Mouse (Mus musculus) adrenal gland, adult 8-10 months (tissue): ENCODE results near the gene Zfp84. TPM values are rescaled to one million over a fixed set of nuclear protein-coding genes. Genes with fewer than 3 reads are reported as not detected.
"Not testable (repeated sequence)": the region's sequence is repeated elsewhere in the genome, so short reads cannot be mapped to it uniquely, and the experiment has no call there.

Experiments used
- DNase-seq: peaks from one replicate; pipeline ENCODE4 v3.0.0; 2022
- total RNA-seq, 4 experiments: library from RNA; stranded (reverse); gene quantifications; 2 replicates each; pipeline ENCODE4 v1.2.4; 2022

Zfp84 gene
- total RNA-seq: 10 to 100 TPM; 13.3 to 17.8 (median 16.4) TPM

- DNase-seq: peak; percentile 89
Observed at GRCm38 (mm10) chr7:29768090-29768900, at the start of gene Zfp84. TSS of gene Zfp84 (plus strand) at chr7:29768552.

DNA sequence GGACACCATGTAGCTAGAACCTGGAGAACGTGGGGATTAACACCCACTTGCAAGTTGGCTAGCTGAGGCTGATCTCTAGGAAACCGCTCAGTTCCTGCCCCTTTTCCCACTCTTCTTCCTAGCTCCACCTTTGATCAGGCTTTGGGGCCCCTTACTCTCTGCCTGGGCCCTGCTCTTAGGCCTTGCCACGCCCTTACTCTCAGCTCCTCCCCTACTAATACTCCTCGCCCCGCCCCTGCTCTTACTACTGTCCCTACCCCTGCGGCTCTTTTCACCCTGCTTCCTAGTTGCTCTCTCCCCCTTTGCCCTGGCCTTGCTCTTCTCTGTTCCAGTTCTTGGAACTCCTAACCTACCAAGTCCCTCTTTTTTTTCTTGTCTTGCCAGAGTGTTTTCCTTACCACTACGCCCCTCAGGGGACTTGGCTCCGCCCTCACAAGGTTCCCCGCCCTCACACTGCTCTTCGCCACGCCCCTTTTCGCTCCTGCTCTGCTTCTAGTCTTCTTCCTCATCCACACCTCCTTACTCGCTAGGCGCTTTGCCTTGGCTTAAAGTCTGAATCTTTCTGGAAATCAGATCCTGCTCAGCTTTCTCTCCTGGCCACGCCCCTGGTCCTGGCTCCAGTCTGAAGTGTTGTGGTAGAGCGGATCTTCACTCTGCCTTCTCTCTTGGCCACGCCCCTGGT is 42.8 kb upstream of the Zfp84 start:
- DNase-seq: not testable (repeated sequence)

DNA sequence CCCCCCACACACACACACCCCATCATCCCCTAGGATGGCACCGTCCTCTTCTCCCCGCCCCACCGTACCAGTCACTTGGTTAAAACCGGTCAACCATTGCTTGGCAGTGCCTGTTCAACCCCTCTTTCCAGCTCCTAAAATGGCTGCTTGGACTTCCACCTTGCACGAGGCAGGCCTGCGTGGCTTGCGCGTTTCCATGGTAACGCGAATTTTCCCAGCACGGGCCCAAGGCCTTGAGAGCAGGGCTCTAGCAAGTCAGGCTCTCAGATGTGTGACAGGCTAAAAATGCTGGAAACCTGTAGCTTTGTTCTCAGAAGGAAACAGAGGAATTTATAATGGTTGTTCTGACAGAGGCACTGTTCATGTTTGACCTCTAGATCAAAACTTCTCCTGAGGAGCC is 41.5 kb upstream of the Zfp84 start, which contains the start of gene Catsperg2:
Catsperg2 (minus strand) TSS at position 173 of the 400 bp plus-strand sequence.
- DNase-seq: not testable (repeated sequence)

DNA sequence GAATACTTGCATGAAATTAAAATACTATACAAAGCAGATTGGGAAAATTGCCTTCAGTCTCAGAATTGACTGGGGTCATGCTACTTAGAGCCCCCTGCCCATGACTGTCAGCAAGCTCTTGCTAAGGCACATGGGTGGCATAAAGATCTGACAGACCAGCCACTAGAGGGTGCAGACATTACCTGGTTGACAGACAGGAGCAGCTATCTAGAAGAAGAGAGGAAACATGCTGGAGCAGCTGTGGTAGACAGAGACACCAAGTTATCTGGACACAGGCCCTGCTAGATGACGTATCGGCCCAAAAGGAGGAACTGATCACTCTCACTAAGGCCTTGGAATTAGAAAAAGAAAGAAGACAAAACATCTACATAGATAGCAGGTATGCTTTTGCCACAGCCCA is 40.3 kb upstream of the Zfp84 start:
- no peak for DNase-seq

DNA sequence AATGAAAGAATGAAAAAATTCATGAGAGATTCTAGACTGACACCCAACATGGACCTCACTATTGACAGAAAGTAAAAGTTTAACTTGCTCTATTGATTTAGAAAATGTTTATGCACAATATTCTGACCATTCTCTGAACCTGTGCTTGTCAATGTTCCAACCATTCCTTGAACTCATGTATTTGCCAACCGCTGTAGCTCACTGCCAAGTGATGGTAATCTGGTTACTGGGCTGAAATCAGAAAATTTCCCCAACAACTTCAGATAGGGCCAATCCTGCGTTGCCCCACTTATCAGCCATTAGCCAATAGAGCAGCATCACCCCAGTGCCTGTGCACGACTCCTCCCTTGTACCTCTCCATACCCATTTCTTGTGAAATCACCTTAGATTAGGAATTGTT is 26.1 kb upstream of the Zfp84 start:
- DNase-seq: no peak

DNA sequence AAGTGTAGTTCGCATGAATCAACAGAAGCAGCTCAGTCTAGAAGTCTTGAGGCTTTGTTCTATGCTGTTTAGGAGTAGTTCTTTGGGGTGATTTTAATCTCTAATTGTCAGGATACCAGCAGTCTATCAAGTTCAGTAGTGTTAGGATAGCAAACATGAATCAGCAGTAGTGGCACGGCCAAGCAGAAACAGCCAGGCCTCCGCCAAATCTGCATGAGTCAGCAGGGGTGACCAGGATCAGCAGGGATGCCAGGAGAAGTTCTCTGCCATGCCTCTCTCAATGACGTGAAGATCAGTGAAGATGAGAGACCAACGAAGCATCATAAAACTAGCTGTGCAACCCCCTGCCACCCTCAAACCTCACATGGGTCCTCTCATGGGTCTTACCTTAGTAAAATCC is 7.9 kb upstream of the Zfp84 start:
- no peak for DNase-seq

DNA sequence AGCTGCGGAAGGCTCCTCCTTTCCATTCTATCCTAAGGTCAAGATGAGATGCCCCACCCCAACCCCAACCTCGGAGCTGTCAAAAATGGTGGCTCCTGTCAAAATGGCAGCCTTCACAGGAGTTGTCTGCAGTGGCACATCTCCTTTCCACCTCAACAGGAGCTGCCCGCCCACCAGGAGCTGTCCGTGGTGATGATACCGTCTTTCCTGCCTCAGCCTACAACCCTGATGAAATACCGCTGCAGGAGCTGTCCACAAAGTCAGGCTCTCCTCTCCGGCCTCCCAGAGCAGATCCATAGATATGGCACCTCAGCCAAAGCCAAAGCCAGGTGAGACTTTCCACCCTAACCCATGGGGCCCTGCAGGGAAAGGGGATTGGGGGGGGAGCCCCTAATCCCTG is 3.6 kb upstream of the Zfp84 start:
- no peak for DNase-seq

- DNase-seq: peak; percentile 71
Observed at GRCm38 (mm10) chr7:29767058-29767686, 1.2 kb upstream of the Zfp84 start.

DNA sequence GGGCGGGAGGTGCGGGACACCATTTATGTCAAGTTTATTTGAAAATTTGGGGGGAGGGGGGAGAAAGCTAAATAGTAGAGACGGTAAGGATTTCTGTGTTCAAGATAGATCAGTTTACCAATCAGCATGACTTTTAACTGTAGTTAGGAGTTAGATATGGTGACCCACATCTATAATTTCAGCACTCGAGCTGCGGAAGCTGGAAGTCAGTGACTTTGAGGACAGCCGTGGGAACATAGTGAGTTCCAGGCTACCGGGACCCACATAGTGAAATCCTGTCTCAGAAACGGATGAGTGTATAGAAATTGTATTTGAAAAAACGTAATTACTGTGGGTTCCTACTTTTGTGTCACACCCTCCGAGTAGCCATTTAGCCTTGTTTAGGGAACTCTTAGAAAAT is 628 bp downstream of the Zfp84 start:
- DNase-seq: no peak

DNA sequence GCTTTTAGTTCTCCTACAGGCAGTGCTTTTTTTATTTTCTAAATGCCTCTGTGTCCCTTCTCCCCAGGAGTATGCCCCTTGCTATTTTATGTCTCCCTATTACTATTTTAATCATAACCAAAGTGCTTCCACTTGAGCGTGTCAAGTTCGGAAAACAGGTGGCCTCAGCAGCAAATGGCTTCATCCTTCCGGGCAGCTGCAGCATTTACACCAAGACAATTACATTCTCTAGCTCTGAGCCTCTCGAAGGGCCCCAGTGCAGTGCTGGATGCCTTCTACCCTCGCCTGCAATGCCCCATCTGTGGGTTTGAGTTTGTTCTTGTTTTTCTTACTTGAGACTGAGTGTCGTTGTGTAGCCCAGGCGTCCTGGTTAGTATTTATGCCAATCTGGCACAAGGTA is 5.2 kb downstream of the Zfp84 start:
- DNase-seq: no peak

DNA sequence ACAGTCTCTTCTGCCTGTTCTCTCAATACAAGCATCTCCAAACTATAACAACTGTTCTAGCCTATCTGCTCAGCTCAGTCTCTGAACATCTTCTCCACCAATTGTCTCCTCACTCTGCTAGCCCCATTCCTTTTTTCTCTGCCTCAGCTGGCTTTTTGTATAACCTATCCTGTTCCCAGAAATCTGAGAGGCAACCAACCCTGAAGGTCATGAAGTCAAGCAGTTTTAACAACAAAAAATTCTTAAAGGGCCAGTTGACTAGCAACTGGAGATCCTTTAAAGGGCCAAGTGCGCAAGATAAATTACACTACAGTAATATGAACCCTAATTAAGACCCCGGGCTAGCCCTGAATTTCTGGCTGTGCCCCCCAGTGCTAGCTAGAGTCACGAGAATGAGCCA is 6.0 kb downstream of the Zfp84 start:
- DNase-seq: no peak

DNA sequence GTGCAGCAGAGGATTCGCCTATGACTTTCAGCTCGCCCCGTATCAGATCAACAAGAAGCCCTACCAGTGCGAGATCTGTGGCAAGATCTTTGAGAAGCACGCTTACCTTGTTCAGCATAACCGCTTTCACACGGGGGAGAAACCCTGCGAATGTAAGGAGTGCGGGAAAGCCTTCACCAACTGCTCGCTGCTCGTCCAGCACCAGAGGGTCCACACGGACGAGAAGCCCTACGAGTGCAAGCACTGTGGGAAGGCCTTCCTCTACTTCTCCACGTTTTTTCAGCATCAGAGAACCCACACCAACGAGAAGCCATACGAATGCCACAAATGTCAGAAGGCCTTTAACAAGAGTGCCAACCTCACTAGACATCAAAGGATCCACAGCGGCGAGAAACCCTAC is 8.2 kb downstream of the Zfp84 start:
- no peak for DNase-seq

DNA sequence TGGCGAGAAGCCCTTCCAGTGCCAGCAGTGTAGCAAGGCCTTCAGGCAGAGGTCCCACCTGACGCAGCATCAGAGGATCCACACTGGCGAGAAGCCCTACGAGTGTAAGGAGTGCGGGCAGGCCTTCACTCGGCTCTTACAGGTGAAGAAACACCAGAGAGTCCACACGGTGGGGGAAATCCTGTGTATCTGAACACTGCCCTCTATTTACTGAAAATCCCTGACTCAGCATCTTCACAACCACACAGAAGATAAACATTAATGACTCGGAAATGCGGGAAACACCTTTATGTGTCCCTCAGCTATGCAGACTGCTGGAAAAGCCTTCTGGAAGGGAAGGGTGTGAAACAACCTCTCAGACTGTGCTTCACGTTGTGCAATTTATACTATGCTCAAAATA is 9.0 kb downstream of the Zfp84 start:
- no peak for DNase-seq

DNA sequence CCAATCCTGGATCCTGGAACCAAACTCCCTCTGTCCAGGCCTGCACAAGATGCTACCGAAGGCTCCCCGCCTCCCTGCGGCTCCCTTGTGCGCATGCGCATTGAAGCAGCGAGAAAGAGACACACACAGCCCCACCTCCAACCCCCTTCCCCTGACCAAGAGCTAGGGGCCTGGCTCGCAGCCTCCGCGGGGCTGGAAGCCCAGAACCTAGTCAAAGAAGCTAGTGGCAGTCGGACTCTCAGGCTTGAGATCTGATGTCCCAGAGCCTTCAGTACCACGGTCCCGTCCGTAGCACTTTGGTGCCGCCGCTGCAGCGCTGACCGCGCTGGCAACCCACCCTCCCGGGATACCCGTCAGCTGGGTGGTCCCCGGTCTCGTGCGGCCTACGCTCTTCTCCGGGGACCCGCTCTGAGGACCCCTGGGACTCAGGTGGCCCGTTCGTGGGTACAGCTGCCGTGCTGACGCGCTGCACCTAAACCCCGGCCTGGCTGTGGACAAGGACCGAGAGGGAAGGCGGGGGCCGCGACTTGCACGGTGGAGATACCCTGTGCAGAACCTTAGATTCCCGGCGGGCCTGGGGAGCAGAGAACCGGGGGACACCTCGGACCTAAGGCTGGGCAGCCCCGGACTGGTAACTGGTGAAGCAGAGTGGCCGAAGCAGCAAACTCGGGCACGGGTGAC is 15.7 kb downstream of the Zfp84 start, which contains the start of gene Zfp30:
Zfp30 (plus strand) TSS at position 128 of the 681 bp plus-strand sequence.
- DNase-seq: peak; percentile 78

DNA sequence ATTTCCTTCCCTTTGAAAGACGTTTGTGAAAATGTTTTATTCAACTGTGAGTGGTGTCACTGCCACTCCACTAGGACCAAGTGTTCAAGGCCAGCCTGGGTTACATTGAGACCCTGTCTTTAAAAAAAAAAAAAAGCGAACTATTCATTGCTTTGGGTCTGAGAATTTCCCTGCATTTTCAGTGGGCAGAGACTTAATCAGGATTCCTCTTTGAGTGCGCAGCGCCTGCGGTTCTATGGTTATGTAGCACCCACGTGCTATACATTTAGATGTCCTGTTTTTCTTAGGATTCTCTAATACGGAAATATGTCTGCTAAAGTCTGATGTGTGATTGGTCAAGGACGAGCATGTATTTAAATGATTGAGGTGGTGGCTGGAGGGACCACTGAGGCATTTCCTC is 16.7 kb downstream of the Zfp84 start:
- no peak for DNase-seq

- no peak for DNase-seq
Observed at GRCm38 (mm10) chr7:29785888-29786287, 17.5 kb downstream of the Zfp84 start.

DNA sequence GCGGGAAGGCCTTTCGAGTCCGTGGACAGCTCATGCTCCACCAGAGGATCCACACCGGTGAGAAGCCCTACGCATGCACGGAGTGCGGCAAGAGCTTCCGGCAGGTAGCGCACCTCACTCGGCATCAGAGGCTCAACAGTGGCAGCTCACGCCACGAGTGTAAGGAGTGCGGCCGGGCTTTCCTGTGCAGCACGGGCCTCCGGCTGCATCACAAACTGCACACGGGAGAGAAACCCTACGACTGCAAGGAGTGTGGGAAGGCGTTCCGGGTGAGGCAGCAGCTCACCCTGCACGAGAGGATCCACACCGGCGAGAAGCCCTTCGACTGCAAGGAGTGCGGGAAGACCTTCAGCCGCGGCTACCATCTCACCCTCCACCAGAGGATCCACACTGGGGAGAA is 24.6 kb downstream of the Zfp84 start:
- no peak for DNase-seq

- no peak for DNase-seq
Observed at GRCm38 (mm10) chr7:29807046-29807445, 38.7 kb downstream of the Zfp84 start.

DNA sequence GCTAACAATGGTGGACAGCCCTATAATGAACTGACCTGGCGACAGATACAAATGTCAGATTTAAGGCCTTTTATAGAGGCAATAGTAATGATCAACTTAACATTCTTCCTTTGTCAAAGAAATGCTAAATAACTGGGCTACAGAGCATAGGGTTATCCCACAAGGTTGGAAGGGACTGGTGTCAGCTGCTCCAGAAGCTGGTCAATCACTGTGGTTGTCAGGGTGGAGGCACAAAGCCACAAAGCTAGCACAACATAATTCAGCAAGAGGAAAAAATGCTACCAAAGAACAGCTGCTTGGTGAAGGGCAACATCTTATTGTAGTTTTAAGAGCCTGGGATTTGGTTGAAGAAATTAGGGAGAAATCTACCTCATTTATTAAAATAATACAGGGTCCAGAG is 43.9 kb downstream of the Zfp84 start:
- no peak for DNase-seq

DNA sequence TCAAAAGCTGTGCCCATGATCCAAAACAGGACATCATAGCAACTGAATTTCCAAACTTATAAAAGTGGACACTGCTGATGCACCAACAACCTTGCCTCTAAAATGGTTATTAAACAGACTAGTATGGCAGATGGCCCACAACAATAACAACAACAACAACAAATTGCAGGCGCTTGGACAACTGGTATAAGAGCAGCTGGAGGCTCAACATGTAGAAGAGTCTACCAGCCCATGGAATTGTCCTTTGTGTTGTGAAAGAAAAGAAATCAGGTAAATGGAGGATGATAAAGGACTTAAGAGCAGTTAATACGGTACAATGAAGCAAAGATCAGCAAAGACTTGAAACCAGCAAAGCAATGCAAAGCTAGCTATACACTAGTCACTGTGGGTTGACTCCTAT is 46.0 kb downstream of the Zfp84 start:
- no peak for DNase-seq

DNA sequence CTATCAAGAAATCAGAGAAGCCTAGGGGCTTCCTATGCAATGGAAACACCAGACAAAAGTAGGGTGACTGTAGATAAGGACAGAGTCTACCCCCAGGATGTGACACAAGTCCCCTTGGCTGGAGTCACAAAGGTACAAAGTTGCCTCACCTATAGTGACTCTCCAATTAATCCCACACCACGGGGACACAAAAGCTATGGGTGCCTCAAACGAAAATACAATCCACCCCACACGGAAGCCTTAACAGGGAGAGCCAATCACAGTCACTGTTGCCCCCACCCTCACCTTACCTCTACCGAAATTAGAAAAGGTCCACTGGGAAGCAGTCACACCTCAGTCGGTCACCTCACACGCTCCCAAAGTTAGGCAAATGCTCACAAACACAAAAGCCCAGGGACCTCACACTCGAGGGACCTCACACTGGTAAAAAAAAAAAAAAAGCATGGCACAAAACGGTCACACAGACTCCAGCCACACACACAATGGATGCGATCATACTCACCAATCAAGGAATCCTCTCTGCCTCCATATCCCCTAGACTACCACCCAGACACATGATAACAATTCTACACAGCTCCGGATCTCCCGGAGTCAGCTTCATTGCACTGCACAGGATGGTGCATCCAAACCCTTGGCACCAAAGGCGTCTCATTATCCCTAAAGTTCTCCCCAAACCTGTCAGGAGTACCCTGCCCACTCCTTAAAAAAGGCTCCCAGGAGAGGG is 46.9 kb downstream of the Zfp84 start:
- no peak for DNase-seq

- peak; percentile 90 for DNase-seq
Observed at GRCm38 (mm10) chr7:29815910-29816429, 47.6 kb downstream of the Zfp84 start, which contains the start of gene Zfp790. TSS of gene Zfp790 (plus strand) at chr7:29816114.
